Mouse (Mus musculus) liver, embryonic 13.5 days (tissue): Measurements from ENCODE around the gene Kif16b. TPM values are rescaled to one million over a fixed set of nuclear protein-coding genes. Genes with fewer than 3 reads are reported as not detected.

Experiments
- ATAC-seq: fragments of 200-750 bp; cut with Nextera tagmentation; 2 replicates; pipeline ENCODE4 v1.8.0; 2017; ENCODE audit warnings: low read depth, mild to moderate bottlenecking, moderate number of reproducible peaks, moderate library complexity
- DNase-seq: peaks from one replicate; pipeline ENCODE4 v3.0.0; 2022
- H3K27ac ChIP-seq: fragments of 300-500 bp; sonication (generic); 2 replicates; pipeline ENCODE4 v1.5.1; 2015; ENCODE audit warnings: moderate library complexity, mild to moderate bottlenecking, inconsistent platforms
- H3K27me3 ChIP-seq: fragments of 300-500 bp; sonication (generic); 2 replicates; pipeline ENCODE4 v1.6.1; 2015; ENCODE audit warnings: mild to moderate bottlenecking, inconsistent platforms
- H3K36me3 ChIP-seq: fragments of 300-500 bp; sonication (generic); 2 replicates; pipeline ENCODE4 v1.6.1; 2015; ENCODE audit warnings: mild to moderate bottlenecking, inconsistent platforms
- H3K4me1 ChIP-seq: fragments of 300-500 bp; sonication (generic); replicated peaks from 2 replicates; pipeline ENCODE4 v1.6.1; 2015; ENCODE audit warnings: inconsistent platforms
- H3K4me2 ChIP-seq: fragments of 300-500 bp; sonication (generic); 2 replicates; pipeline ENCODE4 v1.6.1; 2015; ENCODE audit warnings: inconsistent platforms, mild to moderate bottlenecking, moderate library complexity
- H3K4me3 ChIP-seq: fragments of 300-500 bp; sonication (generic); replicated peaks from 2 replicates; pipeline ENCODE4 v1.5.1; 2015; ENCODE audit warnings: mild to moderate bottlenecking, inconsistent platforms
- H3K9ac ChIP-seq: fragments of 300-500 bp; sonication (generic); 2 replicates; pipeline ENCODE4 v1.6.1; 2015; ENCODE audit warnings: mild to moderate bottlenecking, inconsistent platforms
- H3K9me3 ChIP-seq: fragments of 300-500 bp; sonication (generic); replicated peaks from 2 replicates; pipeline ENCODE4 v1.6.1; 2016; ENCODE audit warnings: inconsistent platforms
- WGBS: fragments of 180-500 bp; shearing (Covaris S2); methylation state at CpG from one replicate; pipeline ENCODE4 v1.1.7; 2015; ENCODE audit not compliant: insufficient replicate concordance; 5-methylcytosine and 5-hydroxymethylcytosine counted together
- polyA plus RNA-seq: library from polyadenylated mRNA; unstranded; fragments of >200 nt; fragmentation: Nextera tagmentation; extraction: Ambion mirVana; gene quantifications from 2 replicates; pipeline ENCODE4 v1.2.1, GENCODE M21; 2015

Kif16b gene
- polyA plus RNA-seq, 1 experiment from 2014 or later = 2.9 TPM

- no peak overlapping the region for H3K4me3 ChIP-seq
Observed at GRCm38 (mm10) chr2:142774752-142775151, 126.6 kb downstream of the Kif16b start.

GRCm38 (mm10) chr2:142769647-142770121, 131.6 kb downstream of the Kif16b start:
- no peak overlapping the region for H3K4me3 ChIP-seq
- no peak overlapping the region for H3K27ac ChIP-seq
- ATAC-seq = no peak
- no peak overlapping the region for H3K9ac ChIP-seq
- no peaks in the 10 kb centered on the region for H3K36me3 ChIP-seq
- no peaks in the 10 kb centered on the region for H3K27me3 ChIP-seq
- H3K9me3 ChIP-seq = no peaks in the 10 kb centered on the region
- DNase-seq = no peak
- no peak overlapping the region for H3K4me2 ChIP-seq
- peaks cover 5% of the 10 kb centered on the region for H3K4me1 ChIP-seq
- WGBS = 83% methylated on average over 11 of the region's 11 CpGs

More at GRCm38 (mm10) chr2:142774752-142775151, 126.6 kb downstream of the Kif16b start:
- Histone ChIP-seq H3K9me3 (no peaks in the 10 kb centered on the region), H3K4me2 (no peak overlapping the region), H3K36me3 (no peaks in the 10 kb centered on the region), H3K27ac (no peak overlapping the region), H3K27me3 (no peaks in the 10 kb centered on the region), H3K9ac (no peak overlapping the region), H3K4me1 (peaks cover 19% of the 10 kb centered on the region)
- WGBS = 52% methylated on average over 1 of the region's 1 CpGs
- ATAC-seq (peak; percentile 62), DNase-seq (no peak)

DNA sequence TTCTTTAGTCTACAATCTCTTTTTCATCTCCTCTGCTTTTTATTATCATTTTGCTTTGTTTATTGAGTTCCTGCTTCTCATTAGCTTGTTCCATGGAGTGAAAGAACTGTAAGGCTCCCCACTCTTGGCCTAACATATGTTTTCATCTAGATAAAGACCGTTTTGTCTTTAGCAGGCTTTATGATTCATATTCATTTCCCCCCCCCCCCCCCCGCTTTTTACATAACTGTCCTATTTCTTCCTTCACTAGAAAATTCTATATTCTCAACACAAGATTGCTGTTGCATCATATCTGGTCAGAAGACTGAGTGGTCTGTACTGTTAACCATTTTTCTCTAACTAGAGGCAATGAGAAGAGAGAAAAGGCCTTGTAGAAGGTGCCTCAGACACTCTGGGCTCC, 137.1 kb downstream of the Kif16b start:
- Histone ChIP-seq H3K27ac (no peak overlapping the region), H3K4me2 (no peak overlapping the region), H3K4me3 (no peak overlapping the region), H3K9me3 (no peaks in the 10 kb centered on the region), H3K27me3 (no peaks in the 10 kb centered on the region), H3K36me3 (no peaks in the 10 kb centered on the region), H3K9ac (no peak overlapping the region), H3K4me1 (no peaks in the 10 kb centered on the region)
- ATAC-seq = no peak
- no peak for DNase-seq
- 60% methylated on average over 2 of the region's 2 CpGs for WGBS

DNA sequence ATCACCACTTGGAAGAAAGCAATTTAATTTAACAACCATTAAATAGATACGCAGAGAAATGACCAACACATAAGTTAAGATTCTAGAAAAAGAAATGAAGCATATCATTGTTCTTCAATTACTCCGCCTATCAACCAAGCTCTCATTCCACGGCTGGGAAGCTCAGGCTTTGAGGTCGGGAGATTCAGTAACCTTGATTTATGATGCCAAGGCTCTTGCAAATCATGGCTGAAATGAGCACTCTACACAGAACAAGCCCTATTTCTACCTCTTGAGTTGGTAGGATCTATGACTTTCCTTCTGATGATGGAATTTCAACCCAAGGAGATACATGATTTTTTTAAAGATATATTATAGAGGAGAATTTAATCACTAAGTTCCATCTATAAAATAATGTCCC, 140.5 kb downstream of the Kif16b start:
- H3K27me3 ChIP-seq = no peaks in the 10 kb centered on the region
- no peaks in the 10 kb centered on the region for H3K9me3 ChIP-seq
- H3K4me2 ChIP-seq = no peak overlapping the region
- no peak overlapping the region for H3K9ac ChIP-seq
- DNase-seq = no peak
- WGBS = 76% methylated on average over 4 of the region's 4 CpGs
- H3K36me3 ChIP-seq = no peaks in the 10 kb centered on the region
- no peak overlapping the region for H3K27ac ChIP-seq
- ATAC-seq = no peak
- no peak overlapping the region for H3K4me3 ChIP-seq
- H3K4me1 ChIP-seq = no peaks in the 10 kb centered on the region

DNA sequence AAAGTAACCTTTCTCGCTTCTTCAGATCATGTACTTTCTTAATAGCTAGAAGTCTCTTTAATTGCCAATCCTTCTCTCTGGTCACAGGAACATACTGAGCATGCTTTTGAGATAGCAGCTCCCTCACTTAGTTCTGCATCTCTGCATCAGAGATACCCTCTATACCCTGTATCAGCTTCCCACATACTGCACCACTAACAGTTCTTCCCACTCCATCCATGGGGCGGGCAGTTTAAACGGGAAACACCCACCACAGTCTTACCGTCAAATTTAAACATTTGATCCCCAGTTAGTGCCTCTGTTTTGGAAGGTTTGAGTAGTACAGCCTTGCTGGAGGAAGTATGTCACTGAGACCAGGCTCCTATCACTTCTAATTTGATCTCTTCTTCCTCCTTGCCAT, 142.1 kb downstream of the Kif16b start:
- Histone ChIP-seq H3K9ac (no peak overlapping the region), H3K27me3 (no peaks in the 10 kb centered on the region), H3K36me3 (no peaks in the 10 kb centered on the region), H3K4me3 (no peak overlapping the region), H3K4me2 (no peak overlapping the region), H3K27ac (no peak overlapping the region), H3K4me1 (no peaks in the 10 kb centered on the region), H3K9me3 (no peaks in the 10 kb centered on the region)
- DNase-seq (no peak), ATAC-seq (no peak)
- WGBS = 69% methylated on average over 4 of the region's 4 CpGs

GRCm38 (mm10) chr2:142758091-142758765, 143.1 kb downstream of the Kif16b start:
- no peaks in the 10 kb centered on the region for H3K27me3 ChIP-seq
- DNase-seq (no peak), ATAC-seq (no peak)
- H3K4me3 ChIP-seq = no peak overlapping the region
- H3K4me2 ChIP-seq = no peak overlapping the region
- no peaks in the 10 kb centered on the region for H3K9me3 ChIP-seq
- H3K27ac ChIP-seq = no peak overlapping the region
- WGBS = 63% methylated on average over 3 of the region's 3 CpGs
- H3K36me3 ChIP-seq = no peaks in the 10 kb centered on the region
- H3K9ac ChIP-seq = no peak overlapping the region
- H3K4me1 ChIP-seq = no peaks in the 10 kb centered on the region

DNA sequence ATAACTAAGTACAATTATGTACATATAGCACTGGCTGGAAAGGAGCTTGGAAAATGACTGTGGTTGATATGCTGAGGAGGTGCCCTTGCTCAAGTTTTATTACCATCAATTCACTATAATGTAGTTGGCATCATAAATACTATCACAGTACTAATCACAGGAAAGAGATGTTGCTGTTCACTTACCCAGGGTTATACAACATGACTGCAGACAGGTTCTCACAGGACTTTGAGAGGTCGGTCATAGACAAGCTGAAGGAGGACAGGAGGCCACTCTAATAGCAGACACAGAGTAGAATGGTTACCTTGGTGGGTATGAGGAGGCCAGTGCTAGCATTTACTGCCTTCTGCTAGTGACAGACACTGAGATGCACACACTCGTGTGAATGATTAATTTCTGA, 162.0 kb downstream of the Kif16b start:
- no peak overlapping the region for H3K27ac ChIP-seq
- no peaks in the 10 kb centered on the region for H3K27me3 ChIP-seq
- H3K4me1 ChIP-seq = no peaks in the 10 kb centered on the region
- no peak overlapping the region for H3K9ac ChIP-seq
- H3K36me3 ChIP-seq = no peaks in the 10 kb centered on the region
- no peaks in the 10 kb centered on the region for H3K9me3 ChIP-seq
- ATAC-seq = no peak
- H3K4me2 ChIP-seq = no peak overlapping the region
- WGBS = 64% methylated on average over 2 of the region's 2 CpGs
- H3K4me3 ChIP-seq = no peak overlapping the region
- DNase-seq = no peak

DNA sequence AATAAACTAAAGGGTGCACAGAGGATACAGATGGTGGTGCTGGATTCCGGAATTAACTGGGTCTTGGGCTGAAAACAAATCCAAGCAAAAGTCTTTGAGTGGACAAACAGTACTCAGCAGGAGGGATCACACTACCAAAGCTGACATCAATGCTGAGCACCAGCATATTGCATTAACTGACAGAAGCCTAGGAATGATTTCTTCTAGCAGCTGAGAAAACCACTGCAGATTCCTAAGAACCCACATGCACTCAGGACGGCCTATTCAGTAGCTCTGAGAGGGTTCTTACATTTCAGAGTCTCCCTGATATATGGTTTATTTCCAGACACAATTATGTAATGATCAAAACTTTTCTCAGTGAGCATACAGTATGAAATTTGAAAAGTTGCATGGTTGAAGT, 162.8 kb downstream of the Kif16b start:
- Histone ChIP-seq H3K4me1 (no peaks in the 10 kb centered on the region), H3K4me3 (no peak overlapping the region), H3K27me3 (no peaks in the 10 kb centered on the region), H3K36me3 (no peaks in the 10 kb centered on the region), H3K9ac (no peak overlapping the region), H3K4me2 (no peak overlapping the region), H3K9me3 (no peaks in the 10 kb centered on the region), H3K27ac (no peak overlapping the region)
- DNase-seq (no peak), ATAC-seq (no peak)
- WGBS = 74% methylated on average over 2 of the region's 2 CpGs

DNA sequence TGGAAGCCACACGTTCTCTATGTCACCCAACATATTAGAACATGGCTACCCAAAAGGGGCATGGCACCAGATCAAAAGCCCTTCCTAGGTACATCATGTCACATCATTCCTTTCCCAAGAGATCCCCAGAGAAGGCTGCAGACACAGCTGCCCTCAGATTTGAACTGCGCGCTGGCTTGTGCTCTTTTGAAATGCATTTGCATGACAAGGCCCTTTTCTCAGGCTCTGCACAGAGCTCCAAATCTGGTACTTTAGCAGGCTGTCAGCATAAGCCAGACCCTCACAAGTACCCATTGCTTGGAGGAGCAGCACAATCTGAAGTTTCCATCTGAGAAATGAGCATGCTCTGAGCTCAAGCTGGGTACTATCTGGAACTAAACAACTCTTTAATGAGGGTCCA, 165.6 kb downstream of the Kif16b start:
- Histone ChIP-seq H3K4me1 (no peaks in the 10 kb centered on the region), H3K27ac (no peak overlapping the region), H3K36me3 (no peaks in the 10 kb centered on the region), H3K9me3 (no peaks in the 10 kb centered on the region), H3K4me2 (no peak overlapping the region), H3K27me3 (no peaks in the 10 kb centered on the region), H3K4me3 (no peak overlapping the region), H3K9ac (no peak overlapping the region)
- ATAC-seq (no peak), DNase-seq (no peak)
- 92% methylated on average over 3 of the region's 3 CpGs for WGBS

DNA sequence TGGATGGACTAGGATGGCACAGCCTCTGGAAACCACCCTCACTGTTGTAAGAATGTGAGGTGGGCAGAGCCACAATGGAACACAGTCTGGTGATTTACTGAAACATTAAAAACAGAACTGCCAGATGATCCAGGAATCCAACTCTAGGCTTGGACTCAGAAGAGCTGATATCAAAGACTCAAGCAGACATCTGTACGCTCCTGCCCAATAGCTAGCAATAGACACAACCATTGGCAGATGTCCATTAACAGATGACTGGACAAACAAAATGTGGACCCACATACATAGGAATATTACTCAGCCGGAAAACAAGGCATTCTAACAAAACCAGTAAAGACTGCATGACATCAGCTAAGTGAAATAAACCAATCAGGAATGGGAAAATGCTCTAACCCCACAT, 167.3 kb downstream of the Kif16b start:
- Histone ChIP-seq H3K4me1 (no peaks in the 10 kb centered on the region), H3K9ac (no peak overlapping the region), H3K27me3 (no peaks in the 10 kb centered on the region), H3K36me3 (no peaks in the 10 kb centered on the region), H3K27ac (no peak overlapping the region), H3K9me3 (no peaks in the 10 kb centered on the region), H3K4me2 (no peak overlapping the region), H3K4me3 (no peak overlapping the region)
- DNase-seq (no peak), ATAC-seq (no peak)
- WGBS = 73% methylated on average over 2 of the region's 2 CpGs

DNA sequence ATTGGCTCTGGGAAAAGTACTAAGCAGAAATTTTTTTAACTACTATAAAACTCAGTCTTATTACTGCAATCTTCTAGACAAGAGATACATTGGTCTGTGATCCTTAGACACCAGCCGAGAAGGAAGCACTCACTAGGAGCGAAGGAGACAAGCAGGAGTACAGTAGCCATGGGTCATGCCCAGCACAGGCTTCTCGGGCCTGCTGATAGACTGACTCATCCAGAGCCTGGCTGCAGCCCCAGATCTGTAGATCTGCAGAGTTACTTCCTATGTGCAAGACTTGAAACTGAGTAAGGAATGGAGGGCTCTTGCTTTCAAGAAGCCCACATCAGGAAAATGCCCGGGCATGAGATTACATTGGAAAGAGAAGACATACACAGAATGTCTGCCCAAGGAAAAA, 169.0 kb downstream of the Kif16b start:
- no peaks in the 10 kb centered on the region for H3K4me1 ChIP-seq
- no peak for ATAC-seq
- DNase-seq = no peak
- H3K27ac ChIP-seq = no peak overlapping the region
- WGBS = 68% methylated on average over 4 of the region's 4 CpGs
- no peaks in the 10 kb centered on the region for H3K36me3 ChIP-seq
- H3K27me3 ChIP-seq = no peaks in the 10 kb centered on the region
- H3K9me3 ChIP-seq = no peaks in the 10 kb centered on the region
- no peak overlapping the region for H3K4me2 ChIP-seq
- H3K9ac ChIP-seq = no peak overlapping the region
- H3K4me3 ChIP-seq = no peak overlapping the region

- WGBS = 33% methylated on average over 1 of the region's 1 CpGs
- no peak overlapping the region for H3K27ac ChIP-seq
- ATAC-seq (no peak), DNase-seq (no peak)
- no peaks in the 10 kb centered on the region for H3K36me3 ChIP-seq
- H3K9me3 ChIP-seq = no peaks in the 10 kb centered on the region
- no peaks in the 10 kb centered on the region for H3K4me1 ChIP-seq
- no peak overlapping the region for H3K4me3 ChIP-seq
- H3K4me2 ChIP-seq = no peak overlapping the region
- H3K27me3 ChIP-seq = no peaks in the 10 kb centered on the region
- H3K9ac ChIP-seq = no peak overlapping the region
Observed at GRCm38 (mm10) chr2:142731778-142732092, 169.6 kb downstream of the Kif16b start.
